Mouse (Mus musculus) liver, embryonic 16.5 days (tissue): ENCODE data around the gene Cyp4f18. TPM values are rescaled to one million over a fixed set of nuclear protein-coding genes. Genes with fewer than 3 reads are reported as not detected.
"Not testable (repeated sequence)": the region's sequence is repeated elsewhere in the genome, so short reads cannot be mapped to it uniquely, and the experiment has no call there.

ENCODE experiments used
- ATAC-seq: fragments of 200-750 bp; cut with Nextera tagmentation; 2 replicates; pipeline ENCODE4 v1.8.0; 2017; ENCODE audit warnings: low read depth, mild to moderate bottlenecking, moderate number of reproducible peaks, moderate library complexity
- H3K27ac ChIP-seq: fragments of 300-500 bp; sonication (generic); 2 replicates; pipeline ENCODE4 v1.5.1; 2014; ENCODE audit warnings: mild to moderate bottlenecking, low read length
- H3K27me3 ChIP-seq: fragments of 300-500 bp; sonication (generic); 2 replicates; pipeline ENCODE4 v1.6.1; 2014; ENCODE audit warnings: low read depth, low read length, mixed read lengths; ENCODE audit not compliant: control insufficient read depth, insufficient read depth
- H3K36me3 ChIP-seq: fragments of 300-500 bp; sonication (generic); 2 replicates; pipeline ENCODE4 v1.6.1; 2014; ENCODE audit warnings: mild to moderate bottlenecking; ENCODE audit not compliant: control insufficient read depth, insufficient read depth
- H3K4me1 ChIP-seq: fragments of 300-500 bp; sonication (generic); 2 replicates; pipeline ENCODE4 v1.6.1; 2014; ENCODE audit warnings: low read depth, low read length, mixed read lengths; ENCODE audit not compliant: control insufficient read depth
- H3K4me2 ChIP-seq: fragments of 300-500 bp; sonication (generic); 2 replicates; pipeline ENCODE4 v1.6.1; 2014; ENCODE audit warnings: low read depth, low read length, mixed read lengths
- H3K4me3 ChIP-seq: fragments of 300-500 bp; sonication (generic); 2 replicates; pipeline ENCODE4 v1.5.1; 2014; ENCODE audit warnings: low read depth, mild to moderate bottlenecking, low read length
- H3K9ac ChIP-seq: fragments of 300-500 bp; sonication (generic); 2 replicates; pipeline ENCODE4 v1.6.1; 2014; ENCODE audit warnings: low read depth, low read length
- H3K9me3 ChIP-seq: fragments of 300-500 bp; sonication (generic); replicated peaks from 2 replicates; pipeline ENCODE4 v1.6.1; 2016; ENCODE audit warnings: low read length; ENCODE audit not compliant: control insufficient read depth
- WGBS: fragments of 180-500 bp; shearing (Covaris S2); extraction: QIAGEN DNeasy Blood & Tissue Kit; methylation state at CpG from one replicate; pipeline ENCODE4 v1.1.7; 2014; ENCODE audit not compliant: insufficient replicate concordance; 5-methylcytosine and 5-hydroxymethylcytosine counted together
- polyA plus RNA-seq: library from polyadenylated mRNA; unstranded; fragments of >200 nt; fragmentation: Nextera tagmentation; extraction: Ambion mirVana; gene quantifications from 2 replicates; pipeline ENCODE4 v1.2.1, GENCODE M21; 2015

Gene Cyp4f18
- polyA plus RNA-seq, 1 experiment from 2014 or later = 3.6 TPM

GRCm38 (mm10) chr8:72018141-72018540 is 8.7 kb upstream of the Cyp4f18 start:
- Histone ChIP-seq H3K4me3 (no peak overlapping the region), H3K4me2 (no peak overlapping the region), H3K27me3 (no peaks in the 10 kb centered on the region), H3K4me1 (no peaks in the 10 kb centered on the region), H3K9ac (no peak overlapping the region), H3K9me3 (no peaks in the 10 kb centered on the region), H3K27ac (no peak overlapping the region), H3K36me3 (no peaks in the 10 kb centered on the region)
- 57% methylated on average over 2 of the region's 2 CpGs for WGBS
- no peak for ATAC-seq

GRCm38 (mm10) chr8:72017339-72017738 is 7.9 kb upstream of the Cyp4f18 start:
- WGBS = 20% methylated on average over 2 of the region's 2 CpGs
- not testable (repeated sequence) for H3K4me2 ChIP-seq, H3K4me1 ChIP-seq, H3K36me3 ChIP-seq, H3K4me3 ChIP-seq, ATAC-seq, H3K27ac ChIP-seq, H3K9me3 ChIP-seq, H3K9ac ChIP-seq, H3K27me3 ChIP-seq

DNA sequence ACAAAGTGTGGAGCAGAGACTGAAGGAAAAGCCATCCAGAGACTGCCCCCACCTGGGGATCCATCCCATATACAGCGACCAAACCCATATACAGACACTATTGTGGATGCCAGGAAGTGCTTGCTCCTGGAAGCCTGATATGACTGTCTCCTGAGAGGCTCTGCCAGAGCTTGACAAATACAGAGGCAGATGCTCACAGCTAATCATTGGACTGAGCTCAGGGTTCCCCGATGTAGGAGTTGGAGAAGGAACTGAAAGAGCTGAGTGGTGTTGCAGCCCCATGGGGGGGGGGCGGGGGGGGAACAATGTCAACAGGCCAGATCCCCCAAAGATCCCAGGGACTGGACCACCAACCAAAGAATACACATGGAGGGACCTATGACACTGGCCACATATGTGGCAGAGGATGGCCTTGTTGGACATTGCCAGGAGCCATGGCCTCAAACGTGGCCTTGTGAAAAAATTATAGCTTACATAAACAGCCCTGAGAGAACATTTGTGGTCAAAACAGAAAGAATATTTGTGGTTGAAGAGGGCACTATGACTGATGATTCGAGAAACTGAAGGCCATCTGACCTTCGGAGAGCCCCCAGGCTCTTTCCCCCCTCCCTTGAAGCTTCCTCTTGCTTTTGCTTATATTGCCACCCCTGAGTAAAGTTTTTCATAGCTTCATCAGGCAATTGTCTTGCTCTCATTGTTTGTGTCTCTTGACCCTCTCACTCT is 4.2 kb upstream of the Cyp4f18 start:
- not testable (repeated sequence) for H3K27ac ChIP-seq, H3K4me1 ChIP-seq, ATAC-seq, H3K9me3 ChIP-seq, H3K4me2 ChIP-seq, H3K27me3 ChIP-seq, H3K36me3 ChIP-seq, H3K9ac ChIP-seq, H3K4me3 ChIP-seq
- WGBS = 45% methylated on average over 6 of the region's 6 CpGs

DNA sequence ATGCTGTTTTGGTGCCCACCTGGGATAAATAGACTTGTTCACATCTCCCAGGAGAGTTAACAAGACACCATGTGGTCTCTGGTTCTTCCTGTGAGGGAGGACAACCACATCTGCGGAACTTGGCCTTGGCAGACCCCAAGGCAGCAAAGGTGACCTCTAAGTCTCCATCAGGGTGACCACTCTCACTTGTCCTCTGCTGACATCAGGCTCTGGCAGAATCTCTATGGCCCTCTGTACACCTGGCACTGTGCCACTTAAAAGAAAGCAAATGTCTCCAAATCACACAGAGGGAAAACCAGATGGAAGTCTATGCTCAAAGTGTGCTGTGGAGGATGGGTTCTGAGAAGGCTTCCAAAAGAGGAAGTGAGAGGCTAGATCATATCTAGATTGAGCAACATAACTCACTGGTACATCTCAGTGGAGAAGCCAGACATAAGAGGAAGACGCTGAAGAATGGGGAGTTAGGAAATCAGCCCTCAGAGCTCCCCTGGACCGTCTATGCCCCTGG is 1.2 kb downstream of the Cyp4f18 start:
- no peak overlapping the region for H3K4me2 ChIP-seq
- no peaks in the 10 kb centered on the region; the same call in 1 of the 2 replicates for H3K4me1 ChIP-seq
- H3K9me3 ChIP-seq = no peaks in the 10 kb centered on the region
- H3K4me3 ChIP-seq = no peak overlapping the region
- WGBS = 23% methylated on average over 3 of the region's 3 CpGs
- H3K27ac ChIP-seq = peak overlapping the region; percentile 5
- no peak overlapping the region for H3K9ac ChIP-seq
- peak; percentile 51 for ATAC-seq
- no peaks in the 10 kb centered on the region for H3K27me3 ChIP-seq
- H3K36me3 ChIP-seq = no peaks in the 10 kb centered on the region

DNA sequence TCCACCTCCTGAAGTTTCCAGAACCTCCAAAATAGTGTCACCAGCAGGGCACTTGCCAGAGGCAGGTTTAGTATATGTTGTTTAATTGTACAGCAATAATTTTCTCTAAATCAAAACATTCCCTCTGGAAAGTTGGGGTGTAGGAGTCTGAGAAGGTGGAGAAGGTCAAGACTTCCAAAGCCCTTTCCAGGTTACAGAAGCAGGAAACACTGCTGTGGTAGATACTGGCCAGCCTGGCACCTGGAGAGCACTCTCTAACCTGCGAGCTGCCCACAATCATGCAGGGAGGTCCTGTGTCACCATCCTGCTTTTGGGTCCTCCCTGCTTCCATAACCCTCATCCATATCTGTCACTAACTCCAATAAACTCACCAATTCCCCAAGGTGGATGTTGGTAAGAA is 2.7 kb downstream of the Cyp4f18 start:
- Histone ChIP-seq H3K4me1 (no peaks in the 10 kb centered on the region; the same call in 1 of the 2 replicates), H3K9ac (no peak overlapping the region), H3K27ac (no peak overlapping the region), H3K27me3 (no peaks in the 10 kb centered on the region), H3K9me3 (no peaks in the 10 kb centered on the region), H3K4me2 (no peak overlapping the region), H3K36me3 (no peaks in the 10 kb centered on the region), H3K4me3 (no peak overlapping the region)
- ATAC-seq = no peak
- WGBS = 41% methylated on average over 1 of the region's 1 CpGs

GRCm38 (mm10) chr8:72005912-72006311 is 3.5 kb downstream of the Cyp4f18 start:
- no peak overlapping the region for H3K4me3 ChIP-seq
- 56% methylated on average over 3 of the region's 3 CpGs for WGBS
- no peaks in the 10 kb centered on the region for H3K9me3 ChIP-seq
- H3K4me1 ChIP-seq = no peaks in the 10 kb centered on the region; the same call in 1 of the 2 replicates
- H3K4me2 ChIP-seq = no peak overlapping the region
- ATAC-seq = no peak
- H3K27ac ChIP-seq = no peak overlapping the region
- H3K36me3 ChIP-seq = no peaks in the 10 kb centered on the region
- no peaks in the 10 kb centered on the region for H3K27me3 ChIP-seq
- H3K9ac ChIP-seq = no peak overlapping the region

- no peak overlapping the region for H3K27ac ChIP-seq
- no peak overlapping the region for H3K4me2 ChIP-seq
- H3K4me1 ChIP-seq = no peaks in the 10 kb centered on the region
- no peaks in the 10 kb centered on the region for H3K36me3 ChIP-seq
- H3K4me3 ChIP-seq = no peak overlapping the region
- H3K9ac ChIP-seq = no peak overlapping the region
- ATAC-seq = no peak
- H3K9me3 ChIP-seq = no peaks in the 10 kb centered on the region
- no peaks in the 10 kb centered on the region for H3K27me3 ChIP-seq
Measured at GRCm38 (mm10) chr8:72002942-72003341, 6.5 kb downstream of the Cyp4f18 start.

DNA sequence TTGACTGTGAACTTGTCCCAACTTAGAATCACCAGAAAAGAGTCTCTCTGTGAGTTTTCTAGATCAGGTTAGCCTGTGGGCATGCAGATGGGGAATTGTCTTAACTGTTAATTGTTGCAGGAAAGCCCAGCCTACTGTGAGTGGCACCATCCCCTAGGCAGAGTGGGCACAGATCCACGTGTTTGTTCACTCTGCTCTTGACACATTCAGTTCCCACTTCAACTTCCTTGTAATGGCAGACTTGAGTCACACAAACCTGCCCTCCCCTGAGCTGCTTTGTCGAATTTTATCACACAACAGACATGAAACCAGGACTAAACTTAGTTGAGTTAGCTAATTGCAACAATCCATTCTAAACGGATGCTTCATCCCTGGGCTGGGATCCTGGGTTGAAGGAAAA is 9.2 kb downstream of the Cyp4f18 start:
- no peaks in the 10 kb centered on the region for H3K9me3 ChIP-seq
- WGBS = 32% methylated on average over 3 of the region's 3 CpGs
- H3K4me2 ChIP-seq = no peak overlapping the region
- no peaks in the 10 kb centered on the region for H3K36me3 ChIP-seq
- no peaks in the 10 kb centered on the region for H3K4me1 ChIP-seq
- H3K27me3 ChIP-seq = no peaks in the 10 kb centered on the region
- H3K9ac ChIP-seq = no peak overlapping the region
- no peak for ATAC-seq
- no peak overlapping the region for H3K27ac ChIP-seq
- H3K4me3 ChIP-seq = no peak overlapping the region

GRCm38 (mm10) chr8:71999434-71999833 is 10.0 kb downstream of the Cyp4f18 start:
- no peak for ATAC-seq
- no peaks in the 10 kb centered on the region for H3K4me1 ChIP-seq
- WGBS = 15% methylated on average over 1 of the region's 1 CpGs
- H3K4me2 ChIP-seq = no peak overlapping the region
- H3K9ac ChIP-seq = no peak overlapping the region
- H3K36me3 ChIP-seq = no peaks in the 10 kb centered on the region
- H3K27me3 ChIP-seq = no peaks in the 10 kb centered on the region
- H3K9me3 ChIP-seq = no peaks in the 10 kb centered on the region
- no peak overlapping the region for H3K4me3 ChIP-seq
- H3K27ac ChIP-seq = no peak overlapping the region
